Mouse (Mus musculus): Measurements from ENCODE around the gene Thada.

GRCm38 (mm10) chr17:84314341-84314740 lies 151.7 kb downstream of the Thada start:
- TF ChIP-seq GATA1 (IDR thresholded peaks at IDR 0.05; ENCODE audit: borderline replicate concordance, low read length) (no peak), FLI1 (IDR thresholded peaks at IDR 0.05; ENCODE audit: low read length) (no peak)
